Mouse (Mus musculus) MEL (cell line): ENCODE results near the gene Rbm48. TPM values are rescaled to one million over a fixed set of nuclear protein-coding genes. Genes with fewer than 3 reads are reported as not detected.

Experiments
- DNase-seq: peaks from one replicate; pipeline ENCODE4 v3.0.0; 2011; ENCODE audit warnings: low read depth, low spot score
- H3K27ac ChIP-seq: 2 replicates; pipeline ENCODE4 v1.5.1; 2012; ENCODE audit warnings: low read depth, mild to moderate bottlenecking, control low read depth, low read length, moderate library complexity; ENCODE audit not compliant: control insufficient read depth
- H3K27me3 ChIP-seq, 2 experiments: fragments of 150-350 bp in 1 of 2; sonication (generic) in 1 of 2; 2 replicates each; pipeline ENCODE4 v1.6.1; 2012; ENCODE audit warnings: low read length in 2 of 2, mild to moderate bottlenecking in 2 of 2, improper control_type of control experiment in 1 of 2, moderate library complexity in 1 of 2; ENCODE audit not compliant: insufficient read depth in 2 of 2, control insufficient read depth in 1 of 2
- H3K36me3 ChIP-seq, 2 experiments: 2 replicates each; pipeline ENCODE4 v1.6.1; 2012 to 2014; ENCODE audit warnings: low read length in 2 of 2, improper control_type of control experiment in 1 of 2, inconsistent platforms in 1 of 2, mild to moderate bottlenecking in 1 of 2; ENCODE audit not compliant: insufficient read depth in 2 of 2, control insufficient read depth in 1 of 2
- H3K4me1 ChIP-seq, 2 experiments: fragments of 150-350 bp in 1 of 2; sonication (generic) in 1 of 2; 2 replicates each; pipeline ENCODE4 v1.6.1; 2012; ENCODE audit warnings: low read length in 2 of 2, improper control_type of control experiment in 1 of 2, mild to moderate bottlenecking in 1 of 2; ENCODE audit not compliant: insufficient read depth in 2 of 2, control insufficient read depth in 1 of 2
- H3K4me3 ChIP-seq, 2 experiments: fragments of 150-350 bp in 1 of 2; sonication (generic) in 1 of 2; 2 replicates each; pipeline ENCODE4 v1.5.1; 2012; ENCODE audit warnings: low read depth in 2 of 2, low read length in 2 of 2, mild to moderate bottlenecking in 2 of 2, moderate library complexity in 2 of 2, control low read depth in 1 of 2, improper control_type of control experiment in 1 of 2; ENCODE audit not compliant: control insufficient read depth in 1 of 2, insufficient read depth in 1 of 2
- H3K79me2 ChIP-seq: 2 replicates; pipeline ENCODE4 v1.6.1; 2012; ENCODE audit warnings: mild to moderate bottlenecking, low read length, moderate library complexity; ENCODE audit not compliant: control insufficient read depth, poor library complexity, insufficient read depth
- H3K9ac ChIP-seq: 2 replicates; pipeline ENCODE4 v1.6.1; 2012; ENCODE audit warnings: low read depth, mild to moderate bottlenecking, control low read depth, low read length, moderate library complexity; ENCODE audit not compliant: control insufficient read depth, poor library complexity, severe bottlenecking
- H3K9me3 ChIP-seq: fragments of 150-350 bp; sonication (generic); replicated peaks from 2 replicates; pipeline ENCODE4 v1.6.1; 2012; ENCODE audit warnings: mild to moderate bottlenecking, low read length, improper control_type of control experiment, moderate library complexity; ENCODE audit not compliant: insufficient read depth
- SIN3A ChIP-seq: IDR thresholded peaks from 2 replicates; pipeline ENCODE4 v1.6.1; 2012; ENCODE audit warnings: low read length, improper control_type of control experiment, inconsistent platforms
- TCF12 ChIP-seq: IDR thresholded peaks from 2 replicates; pipeline ENCODE4 v1.6.1; 2014; ENCODE audit warnings: low read depth, mild to moderate bottlenecking, inconsistent platforms, low read length, improper control_type of control experiment, moderate library complexity
- polyA plus RNA-seq, 2 experiments: library from polyadenylated mRNA; stranded (reverse) in 1 of 2; unstranded in 1 of 2; fragments of >175 nt in 1 of 2; fragments of >200 nt in 1 of 2; gene quantifications; 2 replicates each; pipeline versions ENCODE4 v1.2.1 to v1.2.4; 2012; ENCODE audit warnings: low replicate concordance in 2 of 2, low read depth in 1 of 2; ENCODE audit not compliant: insufficient read length in 2 of 2, insufficient read depth in 1 of 2, missing spikeins in 1 of 2
- total RNA-seq: library from RNA; depleted of rRNA; stranded (reverse); fragments of 300-350 nt; gene quantifications from 2 replicates; pipeline ENCODE4 v1.2.3, GENCODE M21; 2012; rRNA removed

Gene Rbm48
- total and polyA plus RNA-seq, 3 experiments = 12.0 to 12.9 TPM; not detected in 1

DNA sequence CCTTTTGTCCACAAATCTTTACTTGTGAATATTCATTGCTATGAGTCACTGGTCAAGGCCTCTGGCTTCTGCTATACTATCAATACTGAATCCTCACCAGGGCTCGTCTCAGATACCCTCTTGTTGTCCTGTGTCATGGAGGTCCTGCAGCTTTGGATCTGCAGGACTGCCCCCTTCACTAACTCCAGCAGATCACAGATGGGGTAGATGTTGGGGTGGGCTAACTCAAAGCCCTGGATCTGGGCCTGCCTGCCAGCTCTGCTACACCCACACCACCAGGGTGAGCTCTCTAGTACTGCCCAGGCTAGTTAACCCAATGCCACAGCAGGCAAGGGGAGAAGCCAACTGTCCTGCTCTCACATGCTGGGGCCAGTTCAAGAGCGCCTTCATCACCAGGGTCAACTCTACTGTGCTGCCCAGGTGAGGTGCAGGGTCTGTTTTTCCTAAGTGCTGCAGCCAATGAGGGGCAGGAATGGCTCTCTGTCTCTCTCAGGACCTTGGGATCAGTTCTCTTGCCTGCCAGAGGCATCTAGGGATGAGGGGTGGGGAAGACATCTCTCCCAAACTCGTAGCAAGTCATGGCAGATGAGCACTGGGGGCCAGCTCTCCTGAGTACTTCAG lies 59.7 kb downstream of the Rbm48 start:
- no peak for TF ChIP-seq SIN3A
- no peak for TF ChIP-seq TCF12
- no peaks in the 10 kb centered on the region for H3K79me2 ChIP-seq
- no peaks in the 10 kb centered on the region for H3K36me3 ChIP-seq
- no peaks in the 10 kb centered on the region for H3K9me3 ChIP-seq
- no peak overlapping the region for H3K9ac ChIP-seq
- H3K27ac ChIP-seq = no peak overlapping the region
- H3K27me3 ChIP-seq = no peaks in the 10 kb centered on the region
- DNase-seq = no peak
- 0 out of 4 replicates have a peak, but pooled peaks cover 0 to 2% of the 10 kb centered on the region in 2 experiments for H3K4me1 ChIP-seq
- no peak overlapping the region for H3K4me3 ChIP-seq

Other genes with a start within 250 kb of the Rbm48 start
- 36.2 and 39.4 TPM in 2 replicates for gene Fam133b, start 52.8 kb downstream of the Rbm48 start, total RNA-seq
- 10 to 100 TPM in 1 of 2 experiments, not detected in 1; 56.0 TPM for gene Fam133b, start 52.8 kb downstream of the Rbm48 start, polyA plus RNA-seq
- 1.6 and 1.9 TPM in 2 replicates for gene 1700109H08Rik, start 25.0 kb downstream of the Rbm48 start, total RNA-seq
- gene 1700109H08Rik, start 25.0 kb downstream of the Rbm48 start, polyA plus RNA-seq = 1 to 10 TPM in 1 of 2 experiments, not detected in 1; 4.2 TPM
- gene Pex1, start 519 bp downstream of the Rbm48 start, total RNA-seq = 5.2 and 6.3 TPM in 2 replicates
- 10 to 100 TPM in 1 of 2 experiments, not detected in 1; 19.4 TPM for gene Pex1, start 519 bp downstream of the Rbm48 start, polyA plus RNA-seq
- gene Tmbim7, start 54.6 kb upstream of the Rbm48 start, total RNA-seq = 0.16 TPM in 1 of 2 replicates, not detected in the other
- gene Tmbim7, start 54.6 kb upstream of the Rbm48 start, polyA plus RNA-seq = under 1 TPM in 1 of 2 experiments, not detected in 1; 0.06 TPM
- gene Gatad1, start 60.6 kb upstream of the Rbm48 start, total RNA-seq = 103 and 119 TPM in 2 replicates
- 100 to 1,000 TPM; 186 to 564 TPM for gene Gatad1, start 60.6 kb upstream of the Rbm48 start, polyA plus RNA-seq
- 16.5 and 19.5 TPM in 2 replicates for gene Ankib1, start 206.3 kb upstream of the Rbm48 start, total RNA-seq
- gene Ankib1, start 206.3 kb upstream of the Rbm48 start, polyA plus RNA-seq = 10 to 100 TPM in 1 of 2 experiments, not detected in 1; 14.5 TPM
- gene Krit1, start 206.6 kb upstream of the Rbm48 start, total RNA-seq = 20.6 and 25.6 TPM in 2 replicates
- gene Krit1, start 206.6 kb upstream of the Rbm48 start, polyA plus RNA-seq = 100 to 1,000 TPM in 1 of 2 experiments, 10 to 100 TPM in 1; 28.0 to 125 TPM
- gene Lrrd1, start 248.6 kb upstream of the Rbm48 start, total RNA-seq = 0.04 TPM in 1 of 2 replicates, not detected in the other
- gene Lrrd1, start 248.6 kb upstream of the Rbm48 start, polyA plus RNA-seq = under 1 TPM in 1 of 2 experiments, not detected in 1; 0.11 TPM